Mouse (Mus musculus): ENCODE data around the gene Gm5150.
"Not testable (repeated sequence)": the region's sequence is repeated elsewhere in the genome, so short reads cannot be mapped to it uniquely, and the experiment has no call there.

Gene Gm5150

DNA sequence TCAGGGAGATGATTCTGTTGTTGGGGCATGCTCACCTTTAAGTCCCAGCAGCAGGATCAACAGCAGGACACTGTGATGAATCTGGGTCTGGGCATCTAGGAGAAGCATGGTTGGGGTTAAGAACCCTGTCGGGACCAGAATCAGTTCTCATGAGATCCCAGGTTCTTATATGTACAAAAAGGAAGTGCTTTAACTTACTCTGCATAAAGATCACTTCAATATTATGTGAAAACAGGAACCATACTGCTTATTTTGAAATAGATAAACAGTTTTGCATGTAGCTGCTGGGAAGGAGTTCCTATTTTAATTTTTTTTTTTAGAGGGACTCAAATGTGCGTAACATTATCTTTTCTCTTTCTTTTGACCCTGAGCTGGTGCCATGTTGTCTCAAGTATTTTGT is at the start of gene Gm5150:
TSS of gene Gm5150 (minus strand) at position 223 of the 400 bp plus-strand sequence.
- DNase-seq: no peak

DNA sequence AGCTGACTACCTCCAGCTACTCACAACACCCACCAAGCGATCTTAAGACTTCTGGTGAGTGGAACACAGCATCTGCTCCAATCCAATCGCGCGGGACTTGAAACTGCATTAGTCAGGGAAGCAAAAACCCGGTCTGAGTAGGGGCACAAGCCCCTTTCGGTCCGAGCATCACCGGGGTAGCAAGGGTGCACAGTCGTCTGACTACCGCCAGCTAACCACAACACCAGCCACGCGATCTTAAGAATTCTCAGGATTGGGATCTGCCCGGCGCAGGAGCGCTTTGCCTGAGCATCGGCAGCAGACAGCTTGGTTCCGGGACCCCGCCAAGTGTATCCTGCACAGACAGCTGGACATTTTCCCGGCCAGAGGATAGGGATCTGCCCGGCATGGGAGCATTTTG is 45.5 kb upstream of the Gm5150 start:
- not testable (repeated sequence) for DNase-seq

DNA sequence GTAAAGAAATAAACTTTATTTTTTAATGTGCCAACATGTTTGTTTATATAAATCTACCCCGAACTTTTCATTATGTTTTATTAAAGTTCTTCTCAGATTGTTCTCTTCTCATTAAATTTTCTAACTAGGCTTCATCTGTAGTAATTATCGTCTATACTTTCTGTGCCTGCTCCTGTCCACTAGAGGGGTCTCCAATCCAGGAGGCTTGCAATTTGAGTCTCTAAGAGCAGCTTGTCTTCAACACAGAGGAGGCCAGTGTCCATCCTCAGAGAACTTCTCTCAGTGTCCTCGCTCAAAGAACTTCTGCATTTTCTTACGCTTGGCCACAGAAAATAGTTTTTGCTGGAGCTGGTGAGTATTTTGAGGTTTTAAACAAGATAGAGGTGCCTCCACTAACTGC is 41.1 kb upstream of the Gm5150 start:
- no peak for DNase-seq

DNA sequence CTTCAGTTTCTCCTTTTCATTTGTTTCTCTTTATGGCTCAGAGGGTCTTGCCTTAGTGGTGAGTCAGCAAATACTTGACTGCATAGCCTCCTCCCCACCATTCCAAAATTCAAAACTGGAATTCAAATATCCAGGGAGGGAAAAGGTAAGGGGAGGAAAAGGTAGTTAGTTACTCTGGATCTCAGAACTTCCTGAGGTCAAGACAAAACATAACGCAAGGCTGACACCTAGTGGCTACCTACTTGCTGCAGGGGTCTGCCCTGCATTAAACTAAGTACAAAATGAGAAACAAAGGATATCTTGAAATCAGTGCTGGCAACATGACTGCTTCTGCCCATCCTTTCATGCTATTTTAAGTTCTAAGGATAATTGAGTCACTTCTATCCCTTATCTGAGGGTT is 37.1 kb upstream of the Gm5150 start:
- peak; percentile 17 for DNase-seq

DNA sequence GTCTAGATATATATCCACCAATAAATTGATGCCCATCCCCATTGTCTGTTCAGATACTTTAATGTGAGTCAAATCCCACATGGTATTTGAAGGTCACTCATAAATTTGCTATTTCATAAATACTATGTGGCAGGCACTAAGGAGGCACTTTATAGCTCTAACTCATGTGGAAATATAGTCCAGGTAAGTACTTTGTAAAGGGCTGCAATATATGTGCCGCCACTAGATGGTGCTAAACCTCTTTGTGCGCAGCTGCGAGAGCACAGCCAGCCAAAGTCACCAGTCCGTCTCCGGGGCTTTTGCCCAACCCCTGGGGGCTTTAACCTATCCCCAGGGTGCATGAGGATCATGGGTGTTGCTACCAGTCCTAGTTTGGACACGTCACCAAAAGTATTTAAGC is 18.8 kb upstream of the Gm5150 start:
- DNase-seq: peak; percentile 53

DNA sequence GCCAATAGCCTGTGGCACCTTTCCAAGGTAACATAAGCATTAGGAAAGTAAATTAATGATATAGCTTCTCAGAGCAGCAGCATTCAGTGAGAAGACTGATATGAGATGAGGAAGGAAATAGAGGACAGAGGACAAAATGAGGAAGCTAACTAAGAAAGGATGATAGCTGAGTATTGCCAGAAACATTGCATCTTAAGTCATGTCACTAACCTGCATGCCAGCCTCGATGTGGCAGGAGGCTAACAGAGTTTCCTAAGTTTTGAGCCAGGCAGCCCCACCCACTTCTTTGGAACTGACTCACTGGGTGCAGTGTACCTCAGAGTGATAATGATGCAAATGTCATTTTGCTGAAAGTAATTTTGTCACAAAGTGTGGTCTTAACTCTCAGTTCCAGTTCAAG is 16.0 kb upstream of the Gm5150 start:
- no peak for DNase-seq

DNA sequence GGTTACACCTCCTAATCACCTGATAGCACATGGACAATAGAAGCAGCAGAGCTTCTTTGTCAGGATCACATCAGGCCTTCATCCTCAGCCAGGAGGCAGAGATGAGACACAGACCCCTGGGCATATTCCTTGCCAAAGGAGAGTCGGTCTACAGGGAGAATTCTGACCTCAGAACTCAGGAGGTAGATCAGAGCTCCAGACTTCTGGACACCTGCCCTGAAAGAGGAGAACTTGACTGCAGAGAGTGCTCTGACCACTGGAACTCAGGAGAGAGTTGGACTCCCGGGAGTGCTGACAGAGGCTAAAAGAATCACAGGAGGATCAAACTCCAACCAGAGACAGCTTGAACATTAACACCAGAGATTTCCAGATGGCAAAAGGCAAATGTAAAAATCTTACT is 8.2 kb upstream of the Gm5150 start:
- peak; percentile 86 for DNase-seq

DNA sequence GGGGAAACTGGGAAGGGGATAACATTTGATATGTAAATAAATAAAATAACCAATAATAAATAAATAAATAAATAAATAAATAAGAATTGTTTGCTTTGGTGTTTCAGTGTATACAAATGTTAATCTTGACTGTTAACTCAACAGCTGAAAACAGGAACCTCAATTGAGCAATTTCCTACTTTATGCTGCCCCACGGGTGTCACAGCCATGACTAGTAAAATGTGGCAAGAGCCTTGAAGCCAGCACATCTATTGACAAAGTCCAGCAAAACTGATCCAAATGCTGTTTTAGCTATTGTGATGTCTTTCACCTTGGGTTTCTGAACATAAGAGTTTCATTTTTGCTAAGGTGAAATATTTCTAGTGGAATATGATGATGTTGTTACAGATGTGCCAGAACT is 1.6 kb upstream of the Gm5150 start:
- no peak for DNase-seq

DNA sequence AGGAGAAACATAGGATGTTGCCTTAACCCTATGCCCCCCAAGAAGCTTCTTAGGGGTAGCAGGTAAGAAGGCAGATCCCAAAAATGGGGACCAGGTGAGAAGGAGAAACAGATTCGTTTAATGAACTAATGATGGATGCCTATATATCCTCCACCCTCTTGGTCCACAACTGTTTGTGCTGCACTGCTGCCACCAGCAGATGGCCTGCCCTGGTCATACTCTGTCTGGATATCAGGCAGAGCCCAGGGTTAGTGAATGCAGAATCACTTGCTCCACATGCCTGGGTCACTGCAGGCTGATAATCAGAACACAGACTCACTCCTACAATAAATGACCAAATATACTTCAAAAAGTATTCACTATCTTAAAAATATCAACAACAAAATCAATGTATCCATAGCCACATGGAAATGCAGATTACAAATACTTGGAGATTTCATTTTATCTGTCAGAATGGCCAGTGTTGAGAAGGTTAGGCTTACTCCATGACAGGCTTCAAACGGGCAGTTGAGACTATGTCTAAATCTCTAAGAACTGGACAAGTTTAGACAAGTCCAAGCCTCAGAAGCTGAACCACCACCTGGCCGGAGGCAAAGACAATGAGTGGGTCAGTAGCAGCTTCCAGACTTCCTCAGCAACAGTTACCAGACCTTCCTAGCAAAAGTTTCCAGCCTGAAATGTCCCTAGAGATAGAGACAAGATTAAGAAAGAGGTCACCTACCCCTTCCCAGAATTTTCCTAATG is 2.2 kb downstream of the Gm5150 start:
- no peak for DNase-seq

DNA sequence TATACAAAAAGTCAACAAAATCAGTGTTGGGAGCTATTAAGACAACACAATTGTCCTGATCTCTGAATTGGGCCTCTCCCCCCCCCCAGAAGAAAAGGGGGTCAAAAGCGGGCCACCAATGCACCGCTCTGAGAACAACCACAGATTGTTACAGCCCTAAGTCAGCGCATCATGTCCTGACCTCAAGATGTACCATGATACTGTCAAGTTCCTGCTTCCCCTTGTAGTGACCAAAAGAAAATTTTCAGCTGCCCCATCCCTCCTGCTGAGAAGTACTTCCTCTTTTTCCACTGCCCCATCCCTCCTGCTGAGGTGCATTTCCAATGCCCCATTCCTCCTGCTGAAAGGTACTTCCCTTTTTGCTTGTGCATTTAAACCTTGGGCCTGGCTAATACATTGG is 6.8 kb downstream of the Gm5150 start:
- not testable (repeated sequence) for DNase-seq

DNA sequence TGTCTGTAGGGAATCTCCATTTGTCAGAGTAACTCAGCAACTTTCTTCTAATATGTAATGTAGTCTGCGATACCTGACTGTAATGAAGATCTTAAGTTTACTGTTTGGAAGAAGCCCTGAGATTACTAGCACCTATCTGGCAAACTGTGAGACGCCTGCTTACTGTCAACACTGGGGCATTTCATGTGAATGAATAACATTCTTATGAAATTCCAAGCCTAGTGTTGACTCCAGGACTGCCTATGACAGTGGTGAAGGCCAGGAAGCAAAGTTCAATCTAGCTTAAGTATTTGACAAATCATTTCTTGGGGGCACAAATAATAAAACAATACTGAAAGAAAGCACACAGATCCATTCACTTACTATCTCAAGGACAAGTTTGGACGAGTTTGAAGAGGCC is 24.0 kb downstream of the Gm5150 start:
- DNase-seq: no peak

DNA sequence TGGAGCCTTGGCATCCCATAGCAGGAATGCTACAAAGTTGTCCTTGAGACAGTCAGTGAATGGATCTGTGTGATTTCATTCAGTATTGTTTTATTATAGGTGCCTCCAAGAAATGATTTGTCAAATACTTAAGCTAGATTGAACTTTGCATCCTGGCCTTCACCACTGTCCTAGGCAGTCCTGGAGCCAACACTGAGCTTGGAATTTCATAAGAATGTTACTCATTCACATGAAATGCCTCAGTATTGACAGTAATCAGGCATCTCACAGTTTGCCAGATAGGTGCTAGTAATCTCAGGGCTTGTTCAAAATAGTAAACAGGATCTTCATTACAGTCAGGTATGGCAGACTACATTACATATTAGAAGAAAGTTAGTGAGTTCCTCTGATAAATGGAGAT is 49.3 kb downstream of the Gm5150 start:
- DNase-seq: peak; percentile 26

Data from kidney, adult 11 months (tissue).